Mouse (Mus musculus): Measurements from ENCODE around the gene Cacna2d3.

DNA sequence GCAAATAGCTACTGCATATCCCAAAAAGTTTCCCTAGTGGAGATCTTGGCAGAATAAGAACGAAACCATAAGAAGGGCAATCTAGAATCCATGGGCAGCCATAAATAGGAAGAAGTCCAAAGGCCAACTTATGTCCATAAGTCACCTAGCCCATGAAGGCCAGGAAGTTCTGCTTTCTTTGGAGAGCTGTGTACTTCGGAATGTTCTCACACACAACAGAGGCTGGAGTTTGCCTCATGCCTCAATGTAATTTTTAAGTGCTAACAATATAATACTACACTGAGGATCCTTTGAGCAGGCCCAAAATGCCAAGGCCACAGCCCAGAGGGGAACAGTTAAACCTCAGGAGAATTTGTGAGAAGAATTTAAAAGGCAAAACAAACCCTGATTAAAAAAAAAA is 257.4 kb downstream of the Cacna2d3 start:
- TF ChIP-seq CTCF (IDR thresholded peaks at IDR 0.05; ENCODE audit: low read depth, low read length) (no peak), GATA1 (IDR thresholded peaks at IDR 0.05; ENCODE audit: borderline replicate concordance, low read length) (no peak), POLR2AphosphoS5 (IDR thresholded peaks at IDR 0.05; ENCODE audit: insufficient replicate concordance, low read depth, low read length) (no peak), GATA2 (IDR thresholded peaks at IDR 0.05; ENCODE audit: borderline replicate concordance, low read depth, low read length) (no peak), TAL1 (conservative IDR thresholded peaks at IDR 0.05; ENCODE audit: low read depth, low read length) (no peak)

All from G1E (cell line).